Comparison of ENCODE assay signal across 8 mouse cellular contexts in genomic region chr9:22306726-22307125, GRCm38 (mm10). TPM values are rescaled to one million over a fixed set of nuclear protein-coding genes. Genes with fewer than 3 reads are reported as not detected.
A peak's percentile ranks its signal among the peaks of the same experiment; 100 is the strongest.
DNase-seq lines count a peak whose midpoint lies in the region; ATAC-seq lines count a peak whose summit lies in the region.

No protein-coding gene starts in this region.

- no peak for DNase-seq in cerebellum, adult 11 months
- no peak for DNase-seq in lung, postnatal 4 days
- peak; percentile 86 for DNase-seq in midbrain, embryonic 11.5 days (ENCODE audit: low spot score, missing footprints)
- DNase-seq in adrenal gland, postnatal 4 days (ENCODE audit: low spot score in 2 of 2), result no peak
- DNase-seq in frontal cortex, postnatal 10 days (ENCODE audit: low spot score in 2 of 2), result no peak

- H3K9ac ChIP-seq in lung, embryonic 16.5 days (ENCODE audit: low read length), result peak overlapping the region; percentile 93
- H3K9ac ChIP-seq in hindbrain, embryonic 12.5 days, result peak overlapping the region; percentile 97
- peak overlapping the region; percentile 98 for H3K9ac ChIP-seq in midbrain, embryonic 11.5 days (ENCODE audit: low read length)

- peak overlapping the region; percentile 79 for H3K27ac ChIP-seq in lung, embryonic 16.5 days (ENCODE audit: low read length)
- H3K27ac ChIP-seq in hindbrain, embryonic 12.5 days, result peak overlapping the region; percentile 85
- H3K27ac ChIP-seq in midbrain, embryonic 11.5 days (ENCODE audit: low read depth, low read length), result no peak overlapping the region

- H3K4me3 ChIP-seq in lung, embryonic 16.5 days (ENCODE audit: low read length), result peak overlapping the region; percentile 82
- H3K4me3 ChIP-seq in hindbrain, embryonic 12.5 days, result peak overlapping the region; percentile 92
- peak overlapping the region; percentile 92 for H3K4me3 ChIP-seq in midbrain, embryonic 11.5 days (ENCODE audit: low read depth, low read length)

- no peaks in the 10 kb centered on the region for H3K27me3 ChIP-seq in lung, embryonic 16.5 days (ENCODE audit: control insufficient read depth, insufficient read depth, low read depth, low read length)
- H3K27me3 ChIP-seq in hindbrain, embryonic 12.5 days, result no peaks in the 10 kb centered on the region
- no peaks in the 10 kb centered on the region for H3K27me3 ChIP-seq in midbrain, embryonic 11.5 days (ENCODE audit: control insufficient read depth, insufficient read depth, low read length)

- peak overlapping the region; percentile 78 for H3K4me2 ChIP-seq in lung, embryonic 16.5 days (ENCODE audit: low read depth, low read length)
- peak overlapping the region; percentile 74 for H3K4me2 ChIP-seq in hindbrain, embryonic 12.5 days (replicated peaks)
- H3K4me2 ChIP-seq in midbrain, embryonic 11.5 days, result peak overlapping the region; percentile 86

- H3K4me1 ChIP-seq in lung, embryonic 16.5 days (replicated peaks; ENCODE audit: control insufficient read depth, insufficient read depth, low read length), result peaks cover 7% of the 10 kb centered on the region; the same call in 1 of the 2 replicates
- H3K4me1 ChIP-seq in hindbrain, embryonic 12.5 days, result peaks cover 16% of the 10 kb centered on the region
- peaks cover 8% of the 10 kb centered on the region for H3K4me1 ChIP-seq in midbrain, embryonic 11.5 days (ENCODE audit: control insufficient read depth, insufficient read depth, low read length)

- WGBS in lung, embryonic 16.5 days, result 10% methylated on average over 6 of the region's 6 CpGs
- 14% methylated on average over 6 of the region's 6 CpGs for WGBS in hindbrain, embryonic 12.5 days
- WGBS in midbrain, embryonic 11.5 days, result 29% methylated on average over 6 of the region's 6 CpGs

- H3K9me3 ChIP-seq in lung, embryonic 16.5 days (ENCODE audit: control insufficient read depth, low read length), result no peaks in the 10 kb centered on the region; the same call in 1 of the 2 replicates
- H3K9me3 ChIP-seq in hindbrain, embryonic 12.5 days (replicated peaks), result peaks cover 11% of the 10 kb centered on the region
- H3K9me3 ChIP-seq in midbrain, embryonic 11.5 days (ENCODE audit: control insufficient read depth, low read length), result no peaks in the 10 kb centered on the region; the same call in 1 of the 2 replicates

- ATAC-seq in cerebellum, adult (ENCODE audit: insufficient number of reproducible peaks, low FRiP score, low TSS enrichment), result 0 out of 2 replicates have a peak, but pooled peaks have one; percentile 34
- ATAC-seq in lung, embryonic 16.5 days (ENCODE audit: low read depth), result no peak
- no peak for ATAC-seq in hindbrain, embryonic 12.5 days (ENCODE audit: low FRiP score)
- ATAC-seq in midbrain, embryonic 11.5 days (ENCODE audit: low FRiP score), result no peak

- H3K36me3 ChIP-seq in lung, embryonic 16.5 days (ENCODE audit: control insufficient read depth, insufficient read depth, low read length), result peaks cover 25% of the 10 kb centered on the region
- peaks cover 34% of the 10 kb centered on the region for H3K36me3 ChIP-seq in hindbrain, embryonic 12.5 days
- peaks cover 17% of the 10 kb centered on the region for H3K36me3 ChIP-seq in midbrain, embryonic 11.5 days (ENCODE audit: control insufficient read depth, insufficient read depth, low read length)

RNA-seq across cellular contexts. Expression of gene Zfp810, which starts 0.7 kb away (rescaled TPM):
- polyA plus RNA-seq in lung, embryonic 16.5 days (2015; fragmentation: Nextera tagmentation; extraction: Ambion mirVana), result 20.0 and 21.3 TPM in 2 replicates
- polyA plus RNA-seq in hindbrain, embryonic 12.5 days (2016; fragmentation: Nextera tagmentation; extraction: Ambion mirVana), result 39.0 and 40.3 TPM in 2 replicates
- polyA plus RNA-seq in midbrain, embryonic 11.5 days (2014; fragmentation: Nextera tagmentation; extraction: Ambion mirVana), result 25.9 and 27.4 TPM in 2 replicates
- 10 to 100 TPM; 21.0 to 22.5 TPM for total RNA-seq in adrenal gland, postnatal 4 days (2021)

RNA-seq across cellular contexts. Expression of gene Zfp599, which starts 47.0 kb away (rescaled TPM):
- 4.3 and 5.3 TPM in 2 replicates for polyA plus RNA-seq in lung, embryonic 16.5 days (2015; fragmentation: Nextera tagmentation; extraction: Ambion mirVana)
- polyA plus RNA-seq in hindbrain, embryonic 12.5 days (2016; fragmentation: Nextera tagmentation; extraction: Ambion mirVana), result 6.5 and 6.9 TPM in 2 replicates
- polyA plus RNA-seq in midbrain, embryonic 11.5 days (2014; fragmentation: Nextera tagmentation; extraction: Ambion mirVana), result 6.7 TPM in 2 replicates
- total RNA-seq in adrenal gland, postnatal 4 days (2021), result 1 to 10 TPM; 2.2 to 3.2 TPM
